Mouse (Mus musculus): Measurements from ENCODE around the gene Sdr39u1. TPM values are rescaled to one million over a fixed set of nuclear protein-coding genes. Genes with fewer than 3 reads are reported as not detected.
A peak's percentile ranks its signal among the peaks of the same experiment; 100 is the strongest.

The Sdr39u1 gene
- polyA plus RNA-seq, 1 experiment: 25.0 TPM

- Histone ChIP-seq H3K4me1 (ENCODE audit: control insufficient read depth, insufficient read depth, low read length) (peaks cover 3% of the 10 kb centered on the region; the same call in 1 of the 2 replicates), H3K4me3 (ENCODE audit: insufficient read depth, low read length) (peak overlapping the region; percentile 97), H3K27ac (ENCODE audit: insufficient read depth, low read length) (peak overlapping the region; percentile 77)
- no peak for TF ChIP-seq CTCF (IDR thresholded peaks at IDR 0.05; ENCODE audit: borderline replicate concordance, insufficient read depth, low read length)
- TF ChIP-seq POLR2A (IDR thresholded peaks at IDR 0.05; ENCODE audit: low read depth, low read length): 0 out of 2 replicates have a peak, but pooled peaks have one; percentile 38
Measured at GRCm38 (mm10) chr14:55885114-55885790, 14.8 kb downstream of the Sdr39u1 start.

- H3K4me1 ChIP-seq (ENCODE audit: control insufficient read depth, insufficient read depth, low read length): peaks cover 3% of the 10 kb centered on the region; the same call in 1 of the 2 replicates
- peak within 1 kb of the TSS; percentile 97 for H3K4me3 ChIP-seq (ENCODE audit: insufficient read depth, low read length)
- TF ChIP-seq CTCF (IDR thresholded peaks at IDR 0.05; ENCODE audit: borderline replicate concordance, insufficient read depth, low read length): no peak
- peak; percentile 55; the same call in 1 of the 2 replicates for TF ChIP-seq POLR2A (IDR thresholded peaks at IDR 0.05; ENCODE audit: low read depth, low read length)
- peak within 1 kb of the TSS; percentile 77 for H3K27ac ChIP-seq (ENCODE audit: insufficient read depth, low read length)
Measured at GRCm38 (mm10) chr14:55884713-55885113, 15.4 kb downstream of the Sdr39u1 start, which contains the start of gene Khnyn. Gene Khnyn (plus strand): TSS chr14:55884947.

GRCm38 (mm10) chr14:55884166-55884565 is 15.9 kb downstream of the Sdr39u1 start, which contains the start of gene Cbln3:
Gene Cbln3 (minus strand): TSS chr14:55884392.
- no peak for TF ChIP-seq CTCF (IDR thresholded peaks at IDR 0.05; ENCODE audit: borderline replicate concordance, insufficient read depth, low read length)
- no peak for TF ChIP-seq POLR2A (IDR thresholded peaks at IDR 0.05; ENCODE audit: low read depth, low read length)
- peak within 1 kb of the TSS; percentile 77 for H3K27ac ChIP-seq (ENCODE audit: insufficient read depth, low read length)
- H3K4me1 ChIP-seq (ENCODE audit: control insufficient read depth, insufficient read depth, low read length): peaks cover 3% of the 10 kb centered on the region; the same call in 1 of the 2 replicates
- peak within 1 kb of the TSS; percentile 97 for H3K4me3 ChIP-seq (ENCODE audit: insufficient read depth, low read length)

GRCm38 (mm10) chr14:55883663-55884062 is 16.4 kb downstream of the Sdr39u1 start:
- Histone ChIP-seq H3K4me1 (ENCODE audit: control insufficient read depth, insufficient read depth, low read length) (peaks cover 3% of the 10 kb centered on the region; the same call in 1 of the 2 replicates), H3K4me3 (ENCODE audit: insufficient read depth, low read length) (no peak overlapping the region), H3K27ac (ENCODE audit: insufficient read depth, low read length) (no peak overlapping the region)
- no peak for TF ChIP-seq POLR2A (IDR thresholded peaks at IDR 0.05; ENCODE audit: low read depth, low read length)
- TF ChIP-seq CTCF (IDR thresholded peaks at IDR 0.05; ENCODE audit: borderline replicate concordance, insufficient read depth, low read length): no peak

- no peak overlapping the region for H3K4me3 ChIP-seq (ENCODE audit: insufficient read depth, low read length)
- peaks cover 3% of the 10 kb centered on the region; the same call in 1 of the 2 replicates for H3K4me1 ChIP-seq (ENCODE audit: control insufficient read depth, insufficient read depth, low read length)
- TF ChIP-seq CTCF (IDR thresholded peaks at IDR 0.05; ENCODE audit: borderline replicate concordance, insufficient read depth, low read length): no peak
- no peak for TF ChIP-seq POLR2A (IDR thresholded peaks at IDR 0.05; ENCODE audit: low read depth, low read length)
- H3K27ac ChIP-seq (ENCODE audit: insufficient read depth, low read length): no peak overlapping the region
Measured at GRCm38 (mm10) chr14:55883149-55883661, 16.9 kb downstream of the Sdr39u1 start.

GRCm38 (mm10) chr14:55882171-55882641 is 17.9 kb downstream of the Sdr39u1 start:
- H3K27ac ChIP-seq (ENCODE audit: insufficient read depth, low read length): no peak overlapping the region
- TF ChIP-seq CTCF (IDR thresholded peaks at IDR 0.05; ENCODE audit: borderline replicate concordance, insufficient read depth, low read length) (no peak), POLR2A (IDR thresholded peaks at IDR 0.05; ENCODE audit: low read depth, low read length) (no peak)
- H3K4me1 ChIP-seq (ENCODE audit: control insufficient read depth, insufficient read depth, low read length): peaks cover 3% of the 10 kb centered on the region; the same call in 1 of the 2 replicates
- no peak overlapping the region for H3K4me3 ChIP-seq (ENCODE audit: insufficient read depth, low read length)

GRCm38 (mm10) chr14:55880982-55881381 is 19.1 kb downstream of the Sdr39u1 start:
- H3K27ac ChIP-seq (ENCODE audit: insufficient read depth, low read length): no peak overlapping the region
- no peak for TF ChIP-seq CTCF (IDR thresholded peaks at IDR 0.05; ENCODE audit: borderline replicate concordance, insufficient read depth, low read length)
- TF ChIP-seq POLR2A (IDR thresholded peaks at IDR 0.05; ENCODE audit: low read depth, low read length): no peak
- H3K4me1 ChIP-seq (ENCODE audit: control insufficient read depth, insufficient read depth, low read length): peaks cover 3% of the 10 kb centered on the region; the same call in 1 of the 2 replicates
- H3K4me3 ChIP-seq (ENCODE audit: insufficient read depth, low read length): no peak overlapping the region

GRCm38 (mm10) chr14:55879623-55880022 is 20.5 kb downstream of the Sdr39u1 start:
- H3K4me1 ChIP-seq (ENCODE audit: control insufficient read depth, insufficient read depth, low read length): peaks cover 3% of the 10 kb centered on the region; the same call in 1 of the 2 replicates
- no peak overlapping the region for H3K27ac ChIP-seq (ENCODE audit: insufficient read depth, low read length)
- H3K4me3 ChIP-seq (ENCODE audit: insufficient read depth, low read length): no peak overlapping the region
- TF ChIP-seq POLR2A (IDR thresholded peaks at IDR 0.05; ENCODE audit: low read depth, low read length) (no peak), CTCF (IDR thresholded peaks at IDR 0.05; ENCODE audit: borderline replicate concordance, insufficient read depth, low read length) (peak; percentile 70; the same call in 1 of the 2 replicates)

- Histone ChIP-seq H3K4me3 (ENCODE audit: insufficient read depth, low read length) (no peak overlapping the region), H3K4me1 (ENCODE audit: control insufficient read depth, insufficient read depth, low read length) (no peaks in the 10 kb centered on the region), H3K27ac (ENCODE audit: insufficient read depth, low read length) (no peak overlapping the region)
- no peak for TF ChIP-seq POLR2A (IDR thresholded peaks at IDR 0.05; ENCODE audit: low read depth, low read length)
- TF ChIP-seq CTCF (IDR thresholded peaks at IDR 0.05; ENCODE audit: borderline replicate concordance, insufficient read depth, low read length): no peak
Measured at GRCm38 (mm10) chr14:55878316-55878940, 21.7 kb downstream of the Sdr39u1 start.

All from embryonic fibroblast, embryonic 13.5 days (primary cell).